Mouse (Mus musculus): ENCODE results near the gene Ybey. TPM values are rescaled to one million over a fixed set of nuclear protein-coding genes. Genes with fewer than 3 reads are reported as not detected.
A peak's percentile ranks its signal among the peaks of the same experiment; 100 is the strongest.

Gene Ybey
- total and polyA plus RNA-seq, 3 experiments: 2.2 to 3.7 (median 3.5) TPM

GRCm38 (mm10) chr10:76496366-76496765 lies 27.5 kb upstream of the Ybey start:
- DNase-seq: no peak
- Histone ChIP-seq H3K4me1 (ENCODE audit: control insufficient read depth, insufficient read depth, low read length) (no peaks in the 10 kb centered on the region), H3K27me3 (ENCODE audit: control insufficient read depth, insufficient read depth, low read length) (no peaks in the 10 kb centered on the region), H3K27ac (peak overlapping the region; percentile 36; the same call in 1 of the 2 replicates), H3K4me3 (no peak overlapping the region), H3K36me3 (ENCODE audit: control insufficient read depth, insufficient read depth, low read length) (no peaks in the 10 kb centered on the region), H3K79me2 (replicated peaks; ENCODE audit: control insufficient read depth, insufficient read depth, low read length) (no peaks in the 10 kb centered on the region), H3K9ac (ENCODE audit: low read depth, low read length) (no peak overlapping the region)
- intact Hi-C loops (cut with DNase I): no loop called here
- TF ChIP-seq EP300 (IDR thresholded peaks at IDR 0.05; ENCODE audit: insufficient read depth, low read depth, low read length) (no peak), POLR2A (IDR thresholded peaks at IDR 0.05; ENCODE audit: insufficient read depth, low read depth, low read length) (no peak), CTCF (IDR thresholded peaks at IDR 0.05) (no peak)
- 47% methylated on average over 7 of the region's 7 CpGs for WGBS

DNA sequence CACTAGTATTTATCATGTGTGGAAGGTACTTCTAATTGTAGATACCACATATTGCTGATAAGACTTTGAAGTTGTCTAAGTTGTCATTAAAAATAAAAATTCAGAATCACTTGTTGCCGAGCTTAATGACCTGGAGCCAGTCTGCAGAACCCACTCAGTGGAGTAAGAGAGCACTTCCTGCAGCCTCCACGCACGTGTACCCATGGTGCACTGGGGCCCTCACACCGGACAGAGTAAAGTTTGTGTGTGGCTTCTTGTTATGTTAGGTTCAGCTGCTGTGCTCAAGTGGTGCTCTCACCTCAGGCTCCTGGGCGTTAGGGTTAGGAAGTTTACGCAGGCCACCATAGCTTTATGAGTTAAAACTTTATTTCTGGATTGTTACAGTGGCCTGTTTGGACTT lies 26.6 kb upstream of the Ybey start:
- no peak for DNase-seq
- 82% methylated on average over 6 of the region's 6 CpGs for WGBS
- Histone ChIP-seq H3K4me3 (no peak overlapping the region), H3K27me3 (ENCODE audit: control insufficient read depth, insufficient read depth, low read length) (no peaks in the 10 kb centered on the region), H3K9ac (ENCODE audit: low read depth, low read length) (no peak overlapping the region), H3K79me2 (replicated peaks; ENCODE audit: control insufficient read depth, insufficient read depth, low read length) (no peaks in the 10 kb centered on the region), H3K27ac (peak overlapping the region; percentile 36; the same call in 1 of the 2 replicates), H3K36me3 (ENCODE audit: control insufficient read depth, insufficient read depth, low read length) (no peaks in the 10 kb centered on the region), H3K4me1 (ENCODE audit: control insufficient read depth, insufficient read depth, low read length) (no peaks in the 10 kb centered on the region)
- intact Hi-C loops (cut with DNase I): no loop called here
- no peak for TF ChIP-seq EP300 (IDR thresholded peaks at IDR 0.05; ENCODE audit: insufficient read depth, low read depth, low read length)
- no peak for TF ChIP-seq POLR2A (IDR thresholded peaks at IDR 0.05; ENCODE audit: insufficient read depth, low read depth, low read length)
- no peak for TF ChIP-seq CTCF (IDR thresholded peaks at IDR 0.05)

DNA sequence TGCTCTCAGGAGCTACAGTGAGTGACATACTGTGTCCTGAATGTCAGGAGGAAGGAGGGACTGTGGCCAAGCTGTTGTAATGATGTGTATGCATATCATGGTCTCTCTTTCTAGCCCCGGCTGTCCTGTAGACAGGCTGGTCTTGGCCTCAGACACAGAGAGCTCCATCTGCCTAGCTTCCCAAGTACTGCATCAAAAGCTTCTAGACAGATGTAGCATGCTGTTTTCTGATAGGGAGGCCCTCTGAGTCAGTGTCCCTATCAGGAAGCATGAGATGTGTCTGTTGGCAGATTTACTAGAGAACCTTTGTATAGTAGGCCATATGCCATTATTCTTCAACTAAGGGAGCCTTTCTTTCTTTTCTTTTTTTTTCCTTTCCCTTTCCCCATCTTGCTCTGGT lies 24.6 kb upstream of the Ybey start:
- no peak for DNase-seq
- TF ChIP-seq EP300 (IDR thresholded peaks at IDR 0.05; ENCODE audit: insufficient read depth, low read depth, low read length): no peak
- no peak for TF ChIP-seq POLR2A (IDR thresholded peaks at IDR 0.05; ENCODE audit: insufficient read depth, low read depth, low read length)
- peak; percentile 11; the same call in 1 of the 2 replicates for TF ChIP-seq CTCF (IDR thresholded peaks at IDR 0.05)
- 73% methylated on average over 1 of the region's 1 CpGs for WGBS
- Histone ChIP-seq H3K36me3 (ENCODE audit: control insufficient read depth, insufficient read depth, low read length) (no peaks in the 10 kb centered on the region), H3K79me2 (replicated peaks; ENCODE audit: control insufficient read depth, insufficient read depth, low read length) (no peaks in the 10 kb centered on the region), H3K9ac (ENCODE audit: low read depth, low read length) (no peak overlapping the region), H3K4me1 (ENCODE audit: control insufficient read depth, insufficient read depth, low read length) (no peaks in the 10 kb centered on the region), H3K27ac (no peak overlapping the region), H3K4me3 (no peak overlapping the region), H3K27me3 (ENCODE audit: control insufficient read depth, insufficient read depth, low read length) (no peaks in the 10 kb centered on the region)
- intact Hi-C loops (cut with DNase I): no loop called here

DNA sequence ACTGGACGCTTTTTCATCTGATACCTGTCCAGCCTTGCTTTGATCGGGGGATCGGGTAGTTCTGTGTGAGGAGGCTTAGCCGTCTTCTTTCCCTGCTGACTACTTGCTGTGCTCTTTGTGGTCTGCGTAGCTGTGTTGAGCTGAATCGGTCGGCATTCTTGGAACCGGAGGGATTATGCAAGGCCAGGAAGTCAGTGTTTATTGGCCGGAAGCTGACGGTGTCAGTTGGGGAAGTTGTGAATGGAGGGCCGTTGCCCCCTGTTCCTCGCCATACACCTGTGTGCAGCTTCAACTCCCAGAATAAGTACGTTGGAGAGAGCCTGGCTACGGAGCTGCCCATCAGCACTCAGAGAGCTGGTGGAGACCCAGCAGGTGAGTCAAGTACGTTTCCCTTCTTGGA lies 20.3 kb upstream of the Ybey start:
- Histone ChIP-seq H3K27me3 (ENCODE audit: control insufficient read depth, insufficient read depth, low read length) (no peaks in the 10 kb centered on the region), H3K4me3 (no peak overlapping the region), H3K9ac (ENCODE audit: low read depth, low read length) (no peak overlapping the region), H3K79me2 (replicated peaks; ENCODE audit: control insufficient read depth, insufficient read depth, low read length) (no peaks in the 10 kb centered on the region), H3K36me3 (ENCODE audit: control insufficient read depth, insufficient read depth, low read length) (no peaks in the 10 kb centered on the region), H3K27ac (no peak overlapping the region), H3K4me1 (ENCODE audit: control insufficient read depth, insufficient read depth, low read length) (no peaks in the 10 kb centered on the region)
- 84% methylated on average over 15 of the region's 15 CpGs for WGBS
- DNase-seq: no peak
- intact Hi-C loops (cut with DNase I): no loop called here
- TF ChIP-seq POLR2A (IDR thresholded peaks at IDR 0.05; ENCODE audit: insufficient read depth, low read depth, low read length) (no peak), CTCF (IDR thresholded peaks at IDR 0.05) (no peak), EP300 (IDR thresholded peaks at IDR 0.05; ENCODE audit: insufficient read depth, low read depth, low read length) (no peak)

- TF ChIP-seq EP300 (IDR thresholded peaks at IDR 0.05; ENCODE audit: insufficient read depth, low read depth, low read length) (no peak), POLR2A (IDR thresholded peaks at IDR 0.05; ENCODE audit: insufficient read depth, low read depth, low read length) (no peak), CTCF (IDR thresholded peaks at IDR 0.05) (no peak)
- Histone ChIP-seq H3K4me3 (no peak overlapping the region), H3K79me2 (replicated peaks; ENCODE audit: control insufficient read depth, insufficient read depth, low read length) (no peaks in the 10 kb centered on the region), H3K36me3 (ENCODE audit: control insufficient read depth, insufficient read depth, low read length) (no peaks in the 10 kb centered on the region), H3K27me3 (ENCODE audit: control insufficient read depth, insufficient read depth, low read length) (no peaks in the 10 kb centered on the region), H3K4me1 (ENCODE audit: control insufficient read depth, insufficient read depth, low read length) (no peaks in the 10 kb centered on the region), H3K9ac (ENCODE audit: low read depth, low read length) (no peak overlapping the region), H3K27ac (no peak overlapping the region)
- intact Hi-C loops (cut with DNase I): no loop called here
- 76% methylated on average over 8 of the region's 8 CpGs for WGBS
- no peak for DNase-seq
These were observed 19.4 kb upstream of the Ybey start for GRCm38 (mm10) chr10:76488265-76488664.

GRCm38 (mm10) chr10:76486302-76486701 lies 17.4 kb upstream of the Ybey start:
- no peak for DNase-seq
- Histone ChIP-seq H3K4me1 (ENCODE audit: control insufficient read depth, insufficient read depth, low read length) (no peaks in the 10 kb centered on the region), H3K36me3 (ENCODE audit: control insufficient read depth, insufficient read depth, low read length) (no peaks in the 10 kb centered on the region), H3K79me2 (replicated peaks; ENCODE audit: control insufficient read depth, insufficient read depth, low read length) (no peaks in the 10 kb centered on the region), H3K27me3 (ENCODE audit: control insufficient read depth, insufficient read depth, low read length) (no peaks in the 10 kb centered on the region), H3K4me3 (no peak overlapping the region), H3K27ac (no peak overlapping the region), H3K9ac (ENCODE audit: low read depth, low read length) (no peak overlapping the region)
- intact Hi-C loops (cut with DNase I): no loop called here
- 98% methylated on average over 2 of the region's 2 CpGs for WGBS
- TF ChIP-seq CTCF (IDR thresholded peaks at IDR 0.05): no peak
